Mouse (Mus musculus): ENCODE data around the gene Abcc4. TPM values are rescaled to one million over a fixed set of nuclear protein-coding genes. Genes with fewer than 3 reads are reported as not detected.
A peak's percentile ranks its signal among the peaks of the same experiment; 100 is the strongest.
"Not testable (repeated sequence)": the region's sequence is repeated elsewhere in the genome, so short reads cannot be mapped to it uniquely, and the experiment has no call there.

Gene Abcc4
- polyA plus RNA-seq, 1 experiment: 0.06 TPM

- Histone ChIP-seq H3K9me3 (ENCODE audit: control insufficient read depth, low read length) (no peaks in the 10 kb centered on the region), H3K36me3 (ENCODE audit: control insufficient read depth) (no peaks in the 10 kb centered on the region), H3K4me1 (ENCODE audit: control insufficient read depth) (peaks cover 59% of the 10 kb centered on the region), H3K27me3 (ENCODE audit: control insufficient read depth) (no peaks in the 10 kb centered on the region), H3K4me3 (replicated peaks) (no peak overlapping the region)
- TF ChIP-seq GATA1 (IDR thresholded peaks at IDR 0.05; ENCODE audit: low read length): no peak
- TF ChIP-seq TAL1 (IDR thresholded peaks at IDR 0.05; ENCODE audit: low read length): no peak
Measured at GRCm38 (mm10) chr14:118659230-118659629, 46.8 kb downstream of the Abcc4 start.

GRCm38 (mm10) chr14:118658328-118658692, 47.7 kb downstream of the Abcc4 start:
- Histone ChIP-seq H3K9me3 (ENCODE audit: control insufficient read depth, low read length) (no peaks in the 10 kb centered on the region), H3K36me3 (ENCODE audit: control insufficient read depth) (peaks cover 2% of the 10 kb centered on the region), H3K27me3 (ENCODE audit: control insufficient read depth) (no peaks in the 10 kb centered on the region), H3K4me3 (replicated peaks) (no peak overlapping the region), H3K4me1 (ENCODE audit: control insufficient read depth) (peaks cover 52% of the 10 kb centered on the region)
- no peak for TF ChIP-seq GATA1 (IDR thresholded peaks at IDR 0.05; ENCODE audit: low read length)
- TF ChIP-seq TAL1 (IDR thresholded peaks at IDR 0.05; ENCODE audit: low read length): no peak

- Histone ChIP-seq H3K4me3 (replicated peaks) (no peak overlapping the region), H3K27me3 (ENCODE audit: control insufficient read depth) (no peaks in the 10 kb centered on the region), H3K36me3 (ENCODE audit: control insufficient read depth) (peaks cover 2% of the 10 kb centered on the region), H3K4me1 (ENCODE audit: control insufficient read depth) (peaks cover 51% of the 10 kb centered on the region), H3K9me3 (ENCODE audit: control insufficient read depth, low read length) (no peaks in the 10 kb centered on the region)
- no peak for TF ChIP-seq TAL1 (IDR thresholded peaks at IDR 0.05; ENCODE audit: low read length)
- TF ChIP-seq GATA1 (IDR thresholded peaks at IDR 0.05; ENCODE audit: low read length): no peak
Measured at GRCm38 (mm10) chr14:118657673-118658327, 48.2 kb downstream of the Abcc4 start.

GRCm38 (mm10) chr14:118657206-118657605, 48.8 kb downstream of the Abcc4 start:
- Histone ChIP-seq H3K36me3 (ENCODE audit: control insufficient read depth) (peaks cover 2% of the 10 kb centered on the region), H3K4me1 (ENCODE audit: control insufficient read depth) (peaks cover 48% of the 10 kb centered on the region), H3K9me3 (ENCODE audit: control insufficient read depth, low read length) (no peaks in the 10 kb centered on the region), H3K4me3 (replicated peaks) (no peak overlapping the region), H3K27me3 (ENCODE audit: control insufficient read depth) (no peaks in the 10 kb centered on the region)
- no peak for TF ChIP-seq TAL1 (IDR thresholded peaks at IDR 0.05; ENCODE audit: low read length)

- peaks cover 48% of the 10 kb centered on the region for H3K4me1 ChIP-seq (ENCODE audit: control insufficient read depth)
- H3K36me3 ChIP-seq (ENCODE audit: control insufficient read depth): peaks cover 6% of the 10 kb centered on the region
- no peaks in the 10 kb centered on the region for H3K9me3 ChIP-seq (ENCODE audit: control insufficient read depth, low read length)
- no peak for TF ChIP-seq TAL1 (IDR thresholded peaks at IDR 0.05; ENCODE audit: low read length)
- no peak for TF ChIP-seq GATA1 (IDR thresholded peaks at IDR 0.05; ENCODE audit: low read length)
- no peaks in the 10 kb centered on the region for H3K27me3 ChIP-seq (ENCODE audit: control insufficient read depth)
- H3K4me3 ChIP-seq (replicated peaks): no peak overlapping the region
Measured at GRCm38 (mm10) chr14:118656036-118656435, 50.0 kb downstream of the Abcc4 start.

- TF ChIP-seq TAL1 (IDR thresholded peaks at IDR 0.05; ENCODE audit: low read length) (no peak), GATA1 (IDR thresholded peaks at IDR 0.05; ENCODE audit: low read length) (no peak)
- H3K36me3 ChIP-seq (ENCODE audit: control insufficient read depth): peaks cover 6% of the 10 kb centered on the region
- H3K9me3 ChIP-seq (ENCODE audit: control insufficient read depth, low read length): no peaks in the 10 kb centered on the region
- H3K4me3 ChIP-seq (replicated peaks): no peak overlapping the region
- no peaks in the 10 kb centered on the region for H3K27me3 ChIP-seq (ENCODE audit: control insufficient read depth)
- H3K4me1 ChIP-seq (ENCODE audit: control insufficient read depth): peaks cover 43% of the 10 kb centered on the region
Measured at GRCm38 (mm10) chr14:118654903-118655302, 51.1 kb downstream of the Abcc4 start.

- H3K36me3 ChIP-seq (ENCODE audit: control insufficient read depth): peaks cover 6% of the 10 kb centered on the region
- no peak overlapping the region for H3K4me3 ChIP-seq (replicated peaks)
- no peaks in the 10 kb centered on the region for H3K27me3 ChIP-seq (ENCODE audit: control insufficient read depth)
- H3K4me1 ChIP-seq (ENCODE audit: control insufficient read depth): peaks cover 23% of the 10 kb centered on the region
- TF ChIP-seq TAL1 (IDR thresholded peaks at IDR 0.05; ENCODE audit: low read length): no peak
- TF ChIP-seq GATA1 (IDR thresholded peaks at IDR 0.05; ENCODE audit: low read length): no peak
- no peaks in the 10 kb centered on the region for H3K9me3 ChIP-seq (ENCODE audit: control insufficient read depth, low read length)
Measured at GRCm38 (mm10) chr14:118651704-118652439, 54.1 kb downstream of the Abcc4 start.

GRCm38 (mm10) chr14:118649895-118650256, 56.1 kb downstream of the Abcc4 start:
- H3K9me3 ChIP-seq (ENCODE audit: control insufficient read depth, low read length): no peaks in the 10 kb centered on the region
- peaks cover 10% of the 10 kb centered on the region for H3K4me1 ChIP-seq (ENCODE audit: control insufficient read depth)
- H3K27me3 ChIP-seq (ENCODE audit: control insufficient read depth): no peaks in the 10 kb centered on the region
- H3K36me3 ChIP-seq (ENCODE audit: control insufficient read depth): peaks cover 6% of the 10 kb centered on the region
- TF ChIP-seq TAL1 (IDR thresholded peaks at IDR 0.05; ENCODE audit: low read length) (no peak), GATA1 (IDR thresholded peaks at IDR 0.05; ENCODE audit: low read length) (no peak)
- no peak overlapping the region for H3K4me3 ChIP-seq (replicated peaks)

- TF ChIP-seq TAL1 (IDR thresholded peaks at IDR 0.05; ENCODE audit: low read length): no peak
- no peak for TF ChIP-seq GATA1 (IDR thresholded peaks at IDR 0.05; ENCODE audit: low read length)
- no peaks in the 10 kb centered on the region for H3K27me3 ChIP-seq (ENCODE audit: control insufficient read depth)
- peaks cover 6% of the 10 kb centered on the region for H3K36me3 ChIP-seq (ENCODE audit: control insufficient read depth)
- H3K9me3 ChIP-seq (ENCODE audit: control insufficient read depth, low read length): no peaks in the 10 kb centered on the region
- peaks cover 9% of the 10 kb centered on the region for H3K4me1 ChIP-seq (ENCODE audit: control insufficient read depth)
- no peak overlapping the region for H3K4me3 ChIP-seq (replicated peaks)
Measured at GRCm38 (mm10) chr14:118649199-118649894, 56.7 kb downstream of the Abcc4 start.

- Histone ChIP-seq H3K4me1 (ENCODE audit: control insufficient read depth) (peaks cover 39% of the 10 kb centered on the region), H3K4me3 (replicated peaks) (peak overlapping the region; percentile 25)
- H3K36me3 ChIP-seq (ENCODE audit: control insufficient read depth); H3K9me3 ChIP-seq (ENCODE audit: control insufficient read depth, low read length); H3K27me3 ChIP-seq (ENCODE audit: control insufficient read depth): not testable (repeated sequence)
Measured at GRCm38 (mm10) chr14:118642940-118643591, 63.0 kb downstream of the Abcc4 start.

Measured in erythroblast, embryonic 14.5 days (primary cell).